Mouse (Mus musculus): ENCODE results near the gene Atg10. TPM values are rescaled to one million over a fixed set of nuclear protein-coding genes. Genes with fewer than 3 reads are reported as not detected.

The Atg10 gene
- total and polyA plus RNA-seq, 2 experiments from 2014 or later: 3.2 to 13.2 TPM

- no peak overlapping the region for H3K9ac ChIP-seq (replicated peaks; ENCODE audit: low read length, poor library complexity, severe bottlenecking)
- TF ChIP-seq CTCF (IDR thresholded peaks at IDR 0.05): no peak
- no peak overlapping the region for H3K27ac ChIP-seq (ENCODE audit: low read depth, low read length)
- H3K27me3 ChIP-seq (ENCODE audit: insufficient read depth, low read length): no peaks in the 10 kb centered on the region
- H3K9me3 ChIP-seq (ENCODE audit: low read length): no peaks in the 10 kb centered on the region
- no peaks in the 10 kb centered on the region for H3K4me1 ChIP-seq (ENCODE audit: insufficient read depth, low read length)
- H3K4me3 ChIP-seq (ENCODE audit: low read depth, low read length): no peak overlapping the region
- no peak for ATAC-seq (ENCODE audit: low FRiP score)
- no peak overlapping the region for H3K4me2 ChIP-seq (ENCODE audit: low read depth, low read length, poor library complexity, severe bottlenecking)
- 75% methylated on average over 2 of the region's 2 CpGs for WGBS
- no peak for DNase-seq (ENCODE audit: low spot score)
- H3K36me3 ChIP-seq (ENCODE audit: insufficient read depth, low read length): no peaks in the 10 kb centered on the region
These were observed 191.9 kb downstream of the Atg10 start for GRCm38 (mm10) chr13:91031836-91032235.

GRCm38 (mm10) chr13:91023447-91023846 is 200.3 kb downstream of the Atg10 start:
- no peak for DNase-seq (ENCODE audit: low spot score)
- no peaks in the 10 kb centered on the region for H3K36me3 ChIP-seq (ENCODE audit: insufficient read depth, low read length)
- 91% methylated on average over 9 of the region's 9 CpGs for WGBS
- no peak overlapping the region for H3K4me2 ChIP-seq (ENCODE audit: low read depth, low read length, poor library complexity, severe bottlenecking)
- no peaks in the 10 kb centered on the region for H3K4me1 ChIP-seq (ENCODE audit: insufficient read depth, low read length)
- H3K9me3 ChIP-seq (ENCODE audit: low read length): no peaks in the 10 kb centered on the region
- no peak for ATAC-seq (ENCODE audit: low FRiP score)
- no peak for TF ChIP-seq CTCF (IDR thresholded peaks at IDR 0.05)
- no peaks in the 10 kb centered on the region for H3K27me3 ChIP-seq (ENCODE audit: insufficient read depth, low read length)
- no peak overlapping the region for H3K9ac ChIP-seq (replicated peaks; ENCODE audit: low read length, poor library complexity, severe bottlenecking)
- H3K27ac ChIP-seq (ENCODE audit: low read depth, low read length): no peak overlapping the region
- H3K4me3 ChIP-seq (ENCODE audit: low read depth, low read length): no peak overlapping the region

GRCm38 (mm10) chr13:91011851-91012250 is 211.9 kb downstream of the Atg10 start:
- no peaks in the 10 kb centered on the region for H3K36me3 ChIP-seq (ENCODE audit: insufficient read depth, low read length)
- no peak overlapping the region for H3K9ac ChIP-seq (replicated peaks; ENCODE audit: low read length, poor library complexity, severe bottlenecking)
- 29% methylated on average over 3 of the region's 3 CpGs for WGBS
- TF ChIP-seq CTCF (IDR thresholded peaks at IDR 0.05): no peak
- H3K4me2 ChIP-seq (ENCODE audit: low read depth, low read length, poor library complexity, severe bottlenecking): no peak overlapping the region
- H3K9me3 ChIP-seq (ENCODE audit: low read length): no peaks in the 10 kb centered on the region
- H3K27ac ChIP-seq (ENCODE audit: low read depth, low read length): no peak overlapping the region
- DNase-seq (ENCODE audit: low spot score) (no peak), ATAC-seq (ENCODE audit: low FRiP score) (no peak)
- no peaks in the 10 kb centered on the region for H3K27me3 ChIP-seq (ENCODE audit: insufficient read depth, low read length)
- H3K4me1 ChIP-seq (ENCODE audit: insufficient read depth, low read length): no peaks in the 10 kb centered on the region
- no peak overlapping the region for H3K4me3 ChIP-seq (ENCODE audit: low read depth, low read length)

GRCm38 (mm10) chr13:90995034-90995629 is 228.6 kb downstream of the Atg10 start:
- Histone ChIP-seq H3K36me3 (ENCODE audit: insufficient read depth, low read length) (no peaks in the 10 kb centered on the region), H3K27me3 (ENCODE audit: insufficient read depth, low read length) (no peaks in the 10 kb centered on the region), H3K4me1 (ENCODE audit: insufficient read depth, low read length) (no peaks in the 10 kb centered on the region), H3K4me3 (ENCODE audit: low read depth, low read length) (no peak overlapping the region), H3K9ac (replicated peaks; ENCODE audit: low read length, poor library complexity, severe bottlenecking) (no peak overlapping the region), H3K9me3 (ENCODE audit: low read length) (no peaks in the 10 kb centered on the region), H3K27ac (ENCODE audit: low read depth, low read length) (no peak overlapping the region), H3K4me2 (ENCODE audit: low read depth, low read length, poor library complexity, severe bottlenecking) (no peak overlapping the region)
- ATAC-seq (ENCODE audit: low FRiP score) (no peak), DNase-seq (ENCODE audit: low spot score) (no peak)
- WGBS: 87% methylated on average over 2 of the region's 2 CpGs
- no peak for TF ChIP-seq CTCF (IDR thresholded peaks at IDR 0.05)

- no peak for TF ChIP-seq CTCF (IDR thresholded peaks at IDR 0.05)
- H3K9me3 ChIP-seq (ENCODE audit: low read length): no peaks in the 10 kb centered on the region
- no peaks in the 10 kb centered on the region for H3K4me1 ChIP-seq (ENCODE audit: insufficient read depth, low read length)
- H3K9ac ChIP-seq (replicated peaks; ENCODE audit: low read length, poor library complexity, severe bottlenecking): no peak overlapping the region
- ATAC-seq (ENCODE audit: low FRiP score): no peak
- no peak overlapping the region for H3K4me2 ChIP-seq (ENCODE audit: low read depth, low read length, poor library complexity, severe bottlenecking)
- H3K4me3 ChIP-seq (ENCODE audit: low read depth, low read length): no peak overlapping the region
- DNase-seq (ENCODE audit: low spot score): no peak
- WGBS: 86% methylated on average over 13 of the region's 13 CpGs
- H3K27me3 ChIP-seq (ENCODE audit: insufficient read depth, low read length): no peaks in the 10 kb centered on the region
- no peak overlapping the region for H3K27ac ChIP-seq (ENCODE audit: low read depth, low read length)
- H3K36me3 ChIP-seq (ENCODE audit: insufficient read depth, low read length): no peaks in the 10 kb centered on the region
These were observed 230.2 kb downstream of the Atg10 start for GRCm38 (mm10) chr13:90993602-90994001.

GRCm38 (mm10) chr13:90992948-90993347 is 230.8 kb downstream of the Atg10 start:
- no peaks in the 10 kb centered on the region for H3K36me3 ChIP-seq (ENCODE audit: insufficient read depth, low read length)
- no peak for TF ChIP-seq CTCF (IDR thresholded peaks at IDR 0.05)
- no peak overlapping the region for H3K27ac ChIP-seq (ENCODE audit: low read depth, low read length)
- H3K9ac ChIP-seq (replicated peaks; ENCODE audit: low read length, poor library complexity, severe bottlenecking): no peak overlapping the region
- no peaks in the 10 kb centered on the region for H3K27me3 ChIP-seq (ENCODE audit: insufficient read depth, low read length)
- 90% methylated on average over 5 of the region's 5 CpGs for WGBS
- ATAC-seq (ENCODE audit: low FRiP score) (no peak), DNase-seq (ENCODE audit: low spot score) (no peak)
- no peaks in the 10 kb centered on the region for H3K9me3 ChIP-seq (ENCODE audit: low read length)
- no peaks in the 10 kb centered on the region for H3K4me1 ChIP-seq (ENCODE audit: insufficient read depth, low read length)
- no peak overlapping the region for H3K4me2 ChIP-seq (ENCODE audit: low read depth, low read length, poor library complexity, severe bottlenecking)
- no peak overlapping the region for H3K4me3 ChIP-seq (ENCODE audit: low read depth, low read length)
